Mouse (Mus musculus) left cerebral cortex, adult 2 months (tissue): ENCODE measurements around the gene Mecp2. TPM values are rescaled to one million over a fixed set of nuclear protein-coding genes. Genes with fewer than 3 reads are reported as not detected.
"Not testable (repeated sequence)": the region's sequence is repeated elsewhere in the genome, so short reads cannot be mapped to it uniquely, and the experiment has no call there.

Source experiments
- DNase-seq, 2 experiments: peaks; one replicate each; pipeline ENCODE4 v3.0.0; 2021 to 2022; ENCODE audit warnings: low spot score in 2 of 2, mixed read lengths in 1 of 2; ENCODE audit errors: extremely low spot score in 1 of 2
- H3K27ac ChIP-seq: fragments of 200-600 bp; 2 replicates; pipeline ENCODE4 v1.8.1; 2022
- H3K4me3 ChIP-seq: fragments of 200-600 bp; 2 replicates; pipeline ENCODE4 v1.8.1; 2022
- CTCF ChIP-seq: fragments of 200-600 bp; IDR thresholded peaks from 2 replicates; pipeline ENCODE4 v1.8.1; 2022; ENCODE audit warnings: antibody characterized with exemption, mild to moderate bottlenecking, moderate library complexity
- intact Hi-C: fragments of 180-260 bp; cut with DNase I; formaldehyde crosslinking; loops from one replicate; pipeline ENCODE4 v1.15.1; 2025
- long read RNA-seq, 2 experiments: library from polyadenylated mRNA; stranded (forward); transcript quantifications; one replicate each; pipeline ENCODE4 v2.0.0; 2021; ENCODE audit warnings: borderline mapping rate in 2 of 2
- total RNA-seq, 2 experiments: library from RNA; stranded (reverse); gene quantifications; 2 replicates each; pipeline ENCODE4 v1.2.3; 2021

Gene Mecp2
- 10 to 100 TPM; 85.0 to 89.3 TPM for total RNA-seq
- long read RNA-seq, experiment 1, full-length matches to known transcripts: 3 of 16 reads
- long read RNA-seq, experiment 1, partial matches to known transcripts: 0 of 16 reads
- long read RNA-seq, experiment 1, other reads (novel, unspliced or antisense): 13 of 16 reads
- long read RNA-seq, experiment 2, full-length matches to known transcripts: 2 of 21 reads
- long read RNA-seq, experiment 2, partial matches to known transcripts: 0 of 21 reads
- long read RNA-seq, experiment 2, other reads (novel, unspliced or antisense): 19 of 21 reads

DNA sequence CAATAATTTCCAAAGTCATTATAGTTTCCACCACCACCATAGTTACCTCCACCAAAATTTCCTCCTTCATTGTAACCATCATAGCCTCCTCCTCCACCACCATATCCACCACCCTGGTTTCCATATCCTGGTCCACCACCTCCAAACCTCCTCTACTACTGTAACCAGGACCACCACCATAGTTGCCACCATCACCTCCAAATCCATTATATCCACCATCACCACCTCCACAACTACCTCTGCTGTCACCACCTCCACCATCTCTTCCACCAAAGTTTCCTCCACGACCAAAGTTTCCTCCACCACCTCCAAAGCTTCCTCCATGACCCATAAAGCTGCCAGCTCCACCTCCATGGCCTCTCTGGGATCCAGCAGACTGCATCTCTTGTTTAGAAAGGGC, at the start of gene Mecp2:
TSS of gene Mecp2 (minus strand) at position 101 of the 400 bp plus-strand sequence.
- H3K27ac ChIP-seq, H3K4me3 ChIP-seq, DNase-seq, intact Hi-C loops: not testable (repeated sequence)

GRCm38 (mm10) chrX:74176959-74177358, 41.8 kb upstream of the Mecp2 start, which contains the start of gene Tktl1:
TSS of gene Tktl1 (plus strand) at chrX:74177259.
- Histone ChIP-seq H3K4me3 (no peak within 1 kb of the TSS), H3K27ac (no peak within 1 kb of the TSS)
- intact Hi-C loops: no loop called here
- DNase-seq: no peak
- TF ChIP-seq CTCF: no peak

GRCm38 (mm10) chrX:74167738-74168137, 32.6 kb upstream of the Mecp2 start, which contains the start of gene Tex28:
TSS of gene Tex28 (minus strand) at chrX:74167838.
- DNase-seq: no peak
- intact Hi-C loops: no loop called here
- Histone ChIP-seq H3K27ac (no peak within 1 kb of the TSS), H3K4me3 (no peak within 1 kb of the TSS)
- no peak for TF ChIP-seq CTCF

DNA sequence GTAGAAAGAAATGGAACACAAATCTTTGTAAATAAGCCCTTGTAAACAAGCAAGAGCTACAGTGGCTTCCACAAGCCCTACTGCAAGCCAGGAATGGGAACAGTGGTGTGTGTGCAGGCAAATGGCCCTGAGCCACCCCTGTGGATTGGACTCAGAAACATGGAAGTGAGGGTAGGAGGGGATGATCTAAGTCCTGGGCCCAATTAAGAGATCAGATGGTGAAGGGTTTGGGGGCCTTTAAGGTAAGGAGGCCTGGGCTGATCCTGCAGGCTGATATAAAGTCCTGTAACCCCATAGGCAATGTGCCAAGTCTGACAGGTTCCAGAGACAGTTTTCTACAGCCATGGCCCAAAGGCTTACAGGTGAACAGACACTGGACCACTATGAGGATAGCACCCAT, 8.0 kb downstream of the Mecp2 start, which contains the start of gene Opn1mw:
TSS of gene Opn1mw (plus strand) at position 301 of the 400 bp plus-strand sequence.
- DNase-seq: no peak
- TF ChIP-seq CTCF: no peak
- H3K4me3 ChIP-seq: no peak within 1 kb of the TSS
- intact Hi-C loops: no loop called here
- no peak within 1 kb of the TSS for H3K27ac ChIP-seq

DNA sequence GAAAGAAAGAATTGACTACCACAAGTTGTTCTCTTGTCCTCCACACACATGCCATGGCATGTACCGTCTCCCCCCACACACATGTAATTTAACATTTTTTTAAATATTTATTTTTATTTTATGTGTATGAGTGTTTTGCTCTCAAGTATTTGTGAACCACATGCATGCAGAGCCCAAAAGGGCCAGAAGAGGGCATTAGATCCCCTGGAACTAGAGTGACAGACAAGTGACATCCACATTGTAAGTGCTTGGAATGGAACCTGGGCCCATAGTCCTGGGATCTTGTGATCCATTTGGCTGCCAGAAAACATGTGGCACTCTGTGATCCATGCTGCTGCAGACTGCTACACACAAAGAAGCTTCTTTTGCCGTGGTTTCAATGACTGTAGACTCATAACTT, 10.2 kb downstream of the Mecp2 start:
- peak; percentile 18 for TF ChIP-seq CTCF
- H3K4me3 ChIP-seq: no peak overlapping the region
- H3K27ac ChIP-seq: no peak overlapping the region
- intact Hi-C loops: no loop called here
- no peak for DNase-seq

- peak; percentile 50 for TF ChIP-seq CTCF
- peak; percentile 47 to 50 for DNase-seq
- intact Hi-C loops: loop anchor here (2.0 to 10.0 kb wide), 3 partner anchors 99 to 297 kb away; partner anchors contain the start of gene Flna
- Histone ChIP-seq H3K27ac (no peak overlapping the region), H3K4me3 (peak overlapping the region; percentile 31)
These were observed 19.7 kb downstream of the Mecp2 start for GRCm38 (mm10) chrX:74115511-74115910.

- no peak overlapping the region for H3K27ac ChIP-seq
- intact Hi-C loops: loop anchor here (2.0 to 10.0 kb wide), 2 partner anchors 101 to 299 kb away; no protein-coding TSS in a partner anchor
- no peak for DNase-seq
- no peak overlapping the region for H3K4me3 ChIP-seq
- no peak for TF ChIP-seq CTCF
These were observed 21.1 kb downstream of the Mecp2 start for GRCm38 (mm10) chrX:74114036-74114435.

GRCm38 (mm10) chrX:74108747-74109146, 26.4 kb downstream of the Mecp2 start:
- H3K27ac ChIP-seq: no peak overlapping the region
- no peak overlapping the region for H3K4me3 ChIP-seq
- intact Hi-C loops: no loop called here
- TF ChIP-seq CTCF: no peak
- DNase-seq: no peak

- H3K27ac ChIP-seq: no peak overlapping the region
- TF ChIP-seq CTCF: no peak
- no peak overlapping the region for H3K4me3 ChIP-seq
- no peak for DNase-seq
- intact Hi-C loops: no loop called here
These were observed 29.2 kb downstream of the Mecp2 start for GRCm38 (mm10) chrX:74105916-74106315.

DNA sequence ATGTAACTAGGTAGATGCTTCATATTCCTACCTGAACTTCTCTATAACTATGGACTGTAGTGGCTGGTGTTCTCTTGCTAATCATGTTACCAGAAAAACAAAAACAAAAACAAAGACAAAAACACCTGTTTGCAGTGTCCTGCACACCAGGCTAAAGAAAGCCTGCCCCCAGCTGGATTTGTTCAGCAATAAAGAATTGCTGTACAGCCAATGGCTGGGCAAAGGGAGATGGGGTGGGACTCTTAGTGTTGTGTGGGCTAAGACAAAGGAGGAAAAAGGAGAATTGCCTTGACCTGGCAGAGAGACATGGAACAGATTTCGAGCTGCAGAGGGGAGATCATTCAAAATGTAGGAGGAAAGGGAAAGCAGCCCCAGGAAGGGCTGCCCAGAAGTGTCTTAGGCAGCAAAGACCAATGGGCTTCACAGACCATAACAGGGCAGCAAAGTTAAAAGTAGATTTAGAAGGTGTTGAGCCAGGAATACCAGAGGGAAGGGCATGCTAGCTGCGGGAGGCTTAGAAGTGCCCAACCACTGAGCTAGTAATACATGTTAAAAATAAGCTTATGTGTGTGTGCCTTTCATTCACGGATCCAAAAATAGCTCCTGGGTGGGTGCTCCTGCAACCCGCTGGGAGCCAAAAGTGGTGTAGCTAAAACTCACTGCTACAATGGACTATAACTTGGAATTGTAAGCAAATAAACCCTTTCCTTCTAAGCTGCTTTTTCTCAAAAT, 31.5 kb downstream of the Mecp2 start:
- TF ChIP-seq CTCF: no peak; the same call in none of the 2 replicates
- intact Hi-C loops: no loop called here
- Histone ChIP-seq H3K4me3 (no peak overlapping the region), H3K27ac (no peak overlapping the region)
- DNase-seq: no peak

DNA sequence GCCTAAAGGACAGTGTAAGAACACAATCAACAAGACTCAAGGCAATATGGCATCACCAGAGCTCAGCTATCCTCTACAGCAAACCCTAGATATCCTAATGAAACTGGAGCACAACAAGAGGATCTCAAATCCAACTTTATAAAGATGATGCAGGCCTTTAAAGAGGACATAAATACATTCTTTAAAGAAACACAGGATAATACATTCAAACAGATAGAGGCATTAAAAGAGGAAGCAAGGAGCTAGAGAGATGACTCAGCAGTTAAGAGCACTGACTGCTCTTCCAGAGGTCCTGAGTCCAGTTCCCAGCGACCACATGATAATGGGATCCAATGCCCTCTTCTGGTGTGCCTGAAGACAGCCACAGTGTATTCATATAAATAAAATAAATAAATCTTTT, 40.0 kb downstream of the Mecp2 start:
- intact Hi-C loops: no loop called here
- no peak for TF ChIP-seq CTCF
- no peak overlapping the region for H3K27ac ChIP-seq
- no peak overlapping the region for H3K4me3 ChIP-seq
- no peak for DNase-seq

- intact Hi-C loops: loop anchor here (1.0 to 2.0 kb wide), 3 partner anchors 62 to 161 kb away; partner anchors contain the start of genes Hcfc1 and Irak1
These were observed 49.5 kb downstream of the Mecp2 start for GRCm38 (mm10) chrX:74085601-74086038.

More at GRCm38 (mm10) chrX:74085601-74086038, 49.5 kb downstream of the Mecp2 start:
- DNase-seq: peak; percentile 93 to 96
- Histone ChIP-seq H3K4me3 (peak overlapping the region; percentile 62), H3K27ac (peak overlapping the region; percentile 94)
- TF ChIP-seq CTCF: no peak
